Mouse (Mus musculus) adrenal gland, adult (tissue): Measurements from ENCODE around the gene Hist1h2bc.
"Not testable (repeated sequence)": the region's sequence is repeated elsewhere in the genome, so short reads cannot be mapped to it uniquely, and the experiment has no call there.

Experiments
- DNase-seq, 2 experiments: peaks; one replicate each; pipeline ENCODE4 v3.0.0; 2022 to 2023; ENCODE audit warnings: low spot score in 1 of 2; ENCODE audit not compliant: inconsistent age in 2 of 2

The Hist1h2bc gene

DNA sequence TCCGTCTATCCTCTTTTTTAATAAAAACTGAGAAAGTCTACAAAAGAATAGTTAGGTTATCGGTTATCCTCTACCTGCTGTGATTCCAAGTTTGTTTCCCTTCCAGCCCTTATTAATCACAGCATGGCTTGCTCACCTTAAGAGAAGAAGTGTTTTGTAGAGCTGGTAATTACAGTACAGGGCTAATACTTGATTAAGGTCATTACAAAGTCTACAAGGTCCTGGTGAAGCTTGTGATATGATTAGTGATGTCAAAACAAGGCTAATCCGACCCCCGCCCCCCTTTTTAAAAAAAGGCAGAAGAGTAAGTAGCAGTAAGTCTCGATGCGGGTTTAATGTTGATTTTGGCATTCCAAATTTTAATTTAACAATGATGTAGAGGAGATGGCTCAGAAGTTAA lies 15.0 kb downstream of the Hist1h2bc start:
- no peak for DNase-seq

DNA sequence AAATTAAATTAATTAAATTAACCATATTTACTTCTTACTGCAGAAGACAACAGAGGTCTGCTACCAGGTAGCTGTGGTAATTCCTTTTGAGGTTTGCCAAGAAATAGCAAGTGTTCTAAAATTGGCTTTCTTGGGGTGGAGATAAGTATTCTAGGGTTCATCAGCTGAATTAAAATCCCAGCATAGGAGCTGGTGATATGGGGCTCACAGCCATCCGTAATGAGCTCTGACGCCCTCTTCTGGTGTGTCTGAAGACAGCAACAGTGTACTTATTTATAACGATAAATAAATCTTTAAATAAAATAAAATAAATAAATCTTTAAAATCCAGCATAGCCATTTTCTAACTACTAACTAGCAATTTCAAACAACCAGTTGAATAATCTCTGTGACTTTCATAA lies 15.8 kb downstream of the Hist1h2bc start:
- peak in 1 of 2 experiments; percentile 21 for DNase-seq

DNA sequence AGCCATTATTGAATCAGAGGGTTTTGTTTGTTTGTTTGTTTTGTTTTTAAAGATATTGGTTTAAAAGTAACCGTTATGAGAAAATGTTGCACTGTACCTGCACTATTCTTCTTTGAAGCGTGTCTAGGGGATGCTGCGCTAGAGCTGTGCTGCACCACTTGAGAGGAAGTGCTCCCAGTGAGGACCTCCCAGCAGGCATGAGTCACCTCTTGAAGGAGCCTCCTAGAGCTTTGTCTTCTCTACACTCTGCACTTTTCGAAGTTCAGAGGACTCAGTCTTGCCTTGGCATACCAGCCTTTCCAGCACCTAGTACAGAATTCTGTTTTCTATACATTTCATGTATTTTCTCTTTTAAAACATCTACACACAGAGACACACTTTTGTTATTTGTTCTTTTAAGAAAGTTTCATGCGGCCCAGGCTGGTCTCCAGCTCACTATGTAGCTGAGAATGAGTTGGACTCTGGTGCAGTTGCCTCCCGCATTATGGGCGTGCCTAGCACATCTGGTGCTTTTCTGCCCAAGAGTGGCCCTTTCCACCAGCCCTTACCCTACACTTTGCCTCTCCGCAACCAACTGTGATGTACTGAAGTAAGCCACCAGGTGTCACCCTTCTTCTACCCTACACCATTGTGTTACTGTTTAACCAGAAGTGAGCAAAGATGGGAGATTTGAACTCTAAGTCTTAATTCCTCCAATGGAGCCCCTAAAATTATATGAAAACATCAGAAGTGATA lies 17.0 kb downstream of the Hist1h2bc start:
- peak; percentile 79 to 93 for DNase-seq

DNA sequence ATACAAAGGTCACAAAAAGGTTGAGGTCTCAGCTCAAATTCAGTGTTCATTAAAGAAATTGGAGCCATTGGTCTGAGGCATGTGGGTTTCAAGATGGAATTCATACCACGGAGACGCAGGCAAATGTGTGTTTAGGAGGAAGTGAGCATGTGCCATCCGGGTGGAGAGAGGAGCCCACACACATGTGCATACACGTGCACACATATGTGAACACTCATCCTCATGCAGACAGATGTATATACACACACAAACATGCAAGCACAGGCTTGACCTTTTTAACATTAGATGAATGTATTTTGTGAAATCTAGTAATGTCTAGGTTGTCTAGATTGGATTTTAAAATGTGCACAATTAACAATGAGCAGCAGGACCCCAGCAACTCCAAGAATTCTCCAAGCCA lies 18.2 kb downstream of the Hist1h2bc start:
- no peak for DNase-seq

DNA sequence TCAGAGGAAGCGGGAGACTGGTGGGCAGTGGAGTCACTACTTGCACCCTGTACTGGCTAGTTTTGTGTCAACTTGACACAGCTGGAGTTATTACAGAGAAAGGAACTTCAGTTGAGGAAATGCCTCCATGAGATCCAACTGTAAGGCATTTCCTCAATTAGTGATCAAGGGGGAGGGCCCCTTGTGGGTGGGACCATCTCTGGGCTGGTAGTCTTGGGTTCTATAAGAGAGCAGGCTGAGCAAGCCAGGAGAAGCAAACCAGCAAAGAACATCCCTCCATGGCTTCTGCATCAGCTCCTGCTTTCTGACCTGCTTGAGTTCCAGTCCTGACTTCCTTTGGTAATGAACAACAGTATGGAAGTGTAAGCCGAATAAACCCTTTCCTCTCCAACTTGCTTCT lies 18.8 kb downstream of the Hist1h2bc start:
- DNase-seq = not testable (repeated sequence)

- no peak for DNase-seq
Measured at GRCm38 (mm10) chr13:23705751-23706356, 21.9 kb downstream of the Hist1h2bc start.

DNA sequence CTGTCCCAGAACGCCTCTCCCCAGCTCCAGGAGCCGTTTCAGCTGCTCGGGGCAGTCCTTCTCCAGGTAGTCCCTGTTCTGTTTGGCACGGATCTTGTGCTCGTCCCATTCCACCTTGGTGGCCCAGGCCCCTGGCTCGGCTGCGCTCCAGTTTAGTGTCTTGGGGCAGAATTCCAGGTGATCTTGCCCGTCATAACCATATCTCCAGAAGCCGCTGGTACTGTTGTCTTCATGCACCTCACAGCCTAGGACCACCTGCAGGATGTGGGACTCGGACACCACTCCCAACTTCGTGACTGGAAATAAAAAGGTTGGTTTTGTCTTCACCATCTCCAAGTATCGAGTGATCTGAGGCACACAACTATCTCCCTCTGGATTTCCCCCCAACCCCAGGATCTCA lies 22.8 kb downstream of the Hist1h2bc start:
- no peak for DNase-seq

DNA sequence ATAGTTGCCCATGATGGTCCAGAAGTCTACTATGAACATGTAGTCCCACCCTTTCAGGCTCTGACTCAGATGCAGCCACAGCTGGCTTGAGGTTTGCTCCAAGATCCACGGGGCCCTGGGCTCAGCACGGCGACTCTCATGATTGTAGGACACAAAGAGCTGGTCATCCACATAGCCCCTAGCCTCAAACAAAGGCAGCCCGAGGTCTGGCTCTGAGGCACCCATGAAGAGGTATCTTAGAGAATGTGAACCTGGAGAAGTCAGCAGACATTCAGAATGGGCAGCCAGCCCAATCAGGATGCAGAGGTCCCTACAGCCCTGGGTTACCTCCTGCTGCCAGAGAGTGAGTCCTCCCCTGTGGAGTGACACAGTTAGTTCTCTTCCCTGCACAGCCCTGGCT lies 24.0 kb downstream of the Hist1h2bc start:
- DNase-seq = no peak

- peak in 1 of 2 experiments; percentile 56 for DNase-seq
Measured at GRCm38 (mm10) chr13:23708654-23709053, 24.7 kb downstream of the Hist1h2bc start.

- DNase-seq = peak in 1 of 2 experiments; percentile 73
Measured at GRCm38 (mm10) chr13:23709714-23710373, 25.8 kb downstream of the Hist1h2bc start.

DNA sequence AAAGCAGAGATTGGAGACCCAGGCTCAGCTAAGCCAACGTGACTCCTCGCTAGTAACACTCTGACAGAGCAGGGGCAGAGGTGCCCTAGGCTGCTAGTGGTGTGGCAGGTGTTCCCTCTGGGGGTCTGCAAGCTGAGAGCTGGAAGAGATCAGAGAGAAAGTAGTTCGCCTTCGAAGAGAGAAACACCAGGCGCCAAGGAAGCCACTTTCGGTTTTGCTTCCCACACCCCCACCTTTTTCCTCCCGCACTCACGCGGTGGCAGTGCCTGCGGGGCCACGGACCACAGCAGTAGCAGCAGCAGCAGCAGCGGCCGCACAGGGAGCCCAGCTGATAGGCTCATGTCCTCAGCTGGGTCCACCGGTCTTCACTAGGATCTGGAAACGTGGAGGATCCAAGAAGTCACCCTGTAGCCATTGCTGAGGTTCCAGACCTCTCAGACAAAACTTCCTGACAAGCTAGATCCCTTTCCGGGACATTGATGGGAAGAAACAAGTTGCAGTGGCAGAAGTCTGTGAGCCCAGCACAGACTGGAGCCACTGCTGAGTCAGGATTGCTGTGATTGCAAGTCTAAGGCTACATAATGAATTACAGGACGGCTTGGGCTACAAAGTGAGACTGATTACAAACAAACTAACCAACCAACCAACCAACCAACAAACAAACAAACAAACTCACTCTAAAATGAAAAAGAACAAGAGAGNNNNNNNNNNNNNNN lies 26.5 kb downstream of the Hist1h2bc start, which contains the start of gene Hfe:
Hfe (minus strand) TSS at position 481 of the 716 bp plus-strand sequence.
- peak; percentile 77 to 92 for DNase-seq

- DNase-seq = peak in 1 of 2 experiments; percentile 66
Measured at GRCm38 (mm10) chr13:23716261-23717042, 32.5 kb downstream of the Hist1h2bc start.

DNA sequence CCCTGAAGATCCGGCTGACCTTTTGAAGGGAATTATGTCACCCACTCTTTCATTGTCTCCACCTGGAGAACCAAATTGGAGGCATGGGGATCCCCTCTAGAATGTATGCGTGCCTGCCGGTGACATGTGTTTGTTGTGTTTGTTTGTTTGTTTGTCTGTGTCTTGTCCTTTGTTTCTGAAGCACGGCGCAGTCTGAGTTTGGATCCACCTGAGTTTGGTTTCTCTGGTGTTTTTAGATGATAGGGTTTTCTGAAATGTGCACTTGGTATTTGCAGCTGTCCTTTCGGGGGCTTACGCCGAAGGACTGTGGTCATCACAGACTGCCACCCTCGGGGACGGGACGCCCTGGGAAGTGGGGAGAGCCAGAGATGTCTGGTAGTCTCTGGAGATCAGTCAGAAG lies 33.2 kb downstream of the Hist1h2bc start:
- no peak for DNase-seq

DNA sequence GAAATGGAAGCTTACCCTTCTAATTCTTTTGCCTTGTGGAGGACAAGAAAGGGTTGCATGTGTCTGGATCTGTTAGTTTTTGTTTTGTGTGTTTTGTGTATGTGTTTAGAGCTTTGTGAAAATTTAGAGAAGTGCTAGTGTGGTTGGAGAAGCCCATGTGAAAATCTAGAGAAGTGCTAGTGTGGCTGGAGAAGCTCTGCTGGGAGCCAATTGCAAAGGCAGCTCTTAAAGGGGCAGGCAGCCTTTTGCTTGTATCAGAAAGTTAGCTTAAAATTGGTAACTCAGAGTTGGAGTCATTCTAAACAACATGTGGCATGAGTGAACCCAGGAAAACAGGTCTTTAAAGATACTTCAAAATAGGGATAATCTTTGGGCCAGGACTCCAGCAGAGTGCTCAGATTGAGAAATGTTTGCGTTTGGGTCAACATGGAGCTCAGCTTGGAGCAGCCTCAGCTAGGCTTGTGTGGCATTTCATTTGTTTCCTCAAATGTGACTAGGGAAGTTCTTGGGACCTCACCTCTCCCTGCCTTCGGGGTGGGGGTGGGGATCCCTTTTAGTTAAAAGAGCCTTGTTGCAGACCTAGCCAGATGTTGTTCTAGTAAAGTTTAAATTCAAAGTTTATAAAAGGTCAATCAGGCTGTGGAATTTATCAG lies 33.7 kb downstream of the Hist1h2bc start:
- not testable (repeated sequence) for DNase-seq

DNA sequence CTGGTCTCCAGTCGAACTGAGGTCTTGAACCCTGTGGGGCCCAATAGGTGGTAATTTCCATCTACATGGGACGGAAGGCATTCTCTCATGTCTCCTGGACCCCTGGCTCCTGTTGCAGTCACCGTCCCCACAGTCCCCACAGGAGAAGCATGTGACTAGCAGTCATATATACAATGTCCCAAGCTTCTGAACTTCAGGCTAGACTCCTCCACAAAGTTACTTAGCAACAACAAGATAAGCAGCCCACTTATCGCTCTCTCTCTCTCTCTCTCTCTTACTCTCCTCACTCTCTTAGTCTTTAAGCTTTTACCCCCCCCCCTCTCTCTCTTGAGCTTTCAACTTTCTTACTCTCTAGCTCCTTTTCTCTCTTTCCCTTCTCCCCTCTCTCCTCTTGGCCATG lies 40.2 kb downstream of the Hist1h2bc start:
- DNase-seq = no peak

DNA sequence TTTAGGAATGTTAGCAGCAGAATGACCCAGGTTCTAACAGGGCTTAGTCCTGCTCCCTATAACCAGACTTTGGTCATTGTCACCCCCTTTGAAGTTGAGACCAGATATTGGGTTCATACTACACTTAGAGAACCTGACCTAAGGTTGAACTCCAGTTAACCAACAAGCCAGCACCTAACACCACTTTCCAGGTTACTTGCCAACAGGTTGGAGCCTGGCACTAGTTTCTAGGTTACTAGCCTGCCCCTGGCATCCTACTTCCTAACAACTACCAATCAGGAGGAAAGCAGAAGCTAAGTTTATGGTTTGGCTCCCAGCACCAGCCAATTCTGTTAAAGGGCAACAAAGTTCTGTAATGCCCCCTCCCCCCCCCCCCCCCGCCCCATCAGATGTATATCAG lies 41.2 kb downstream of the Hist1h2bc start:
- no peak for DNase-seq

DNA sequence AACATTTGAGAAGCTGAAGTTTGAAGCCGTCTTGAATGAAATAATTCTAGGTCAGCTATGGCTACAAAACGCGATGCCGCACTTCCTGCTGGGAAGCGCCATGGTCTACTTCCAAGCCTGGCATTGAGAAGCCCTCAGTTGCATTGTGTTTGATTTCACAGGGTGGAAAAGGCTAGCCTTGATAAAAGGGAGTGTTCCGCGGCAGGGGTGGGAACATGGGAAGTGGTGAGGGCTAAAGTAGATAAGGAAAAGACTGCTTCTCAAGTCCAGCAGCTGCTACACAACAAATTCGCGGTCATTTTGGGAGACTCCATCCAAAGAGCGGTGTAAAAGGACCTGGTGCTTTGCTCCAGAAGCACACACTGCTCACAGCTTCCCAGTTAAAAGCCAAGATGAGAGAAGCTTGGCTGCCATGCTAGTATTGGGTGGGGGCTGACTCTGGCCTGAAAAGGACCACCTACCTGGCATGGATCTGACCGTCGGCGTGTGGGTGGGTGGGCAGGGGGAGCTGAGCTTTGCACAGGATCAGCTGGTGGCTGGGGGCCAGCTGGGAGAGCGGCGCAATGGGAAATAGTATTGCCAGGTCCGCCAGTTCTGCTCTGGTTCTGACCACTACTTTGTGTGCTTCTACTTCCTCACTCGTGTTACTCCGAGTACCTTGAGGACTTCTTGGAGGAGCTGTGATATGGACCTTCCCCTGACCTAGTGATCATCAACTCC lies 44.6 kb downstream of the Hist1h2bc start:
- DNase-seq = no peak

GRCm38 (mm10) chr13:23729192-23729525 lies 45.2 kb downstream of the Hist1h2bc start:
- DNase-seq = no peak

DNA sequence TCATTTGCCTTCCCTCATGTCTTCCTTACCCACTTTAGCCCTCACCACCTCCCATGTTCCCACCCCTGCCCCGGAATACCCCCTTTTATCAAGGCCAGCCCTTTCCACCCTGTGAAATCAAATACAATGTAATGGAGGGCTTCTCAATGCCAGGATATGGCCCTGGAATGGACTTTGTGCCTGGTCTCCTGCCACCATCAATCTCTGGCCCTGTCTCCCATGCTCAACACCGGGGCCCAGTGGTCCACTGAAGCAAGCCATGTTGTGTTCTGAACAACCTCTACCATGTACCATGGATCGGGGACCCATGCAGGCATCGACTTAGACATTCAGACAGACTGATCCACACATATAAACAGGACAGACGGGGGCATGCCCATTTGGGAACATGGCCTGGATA lies 45.7 kb downstream of the Hist1h2bc start:
- DNase-seq = no peak

GRCm38 (mm10) chr13:23730479-23730878 lies 46.5 kb downstream of the Hist1h2bc start:
- peak in 1 of 2 experiments; percentile 75 for DNase-seq
